Mouse (Mus musculus) MEL (cell line): ENCODE results near the gene 4930402F06Rik.

ENCODE experiments used
- CTCF ChIP-seq, 3 experiments: IDR thresholded peaks in 2 of 3; conservative IDR thresholded peaks in 1 of 3; 2 replicates each; pipeline ENCODE4 v1.5.1; 2011 to 2012; ENCODE audit warnings: low read length in 3 of 3, low read depth in 2 of 3, mild to moderate bottlenecking in 2 of 3, improper control_type of control experiment in 1 of 3, inconsistent platforms in 1 of 3, mixed read lengths in 1 of 3, moderate library complexity in 1 of 3; ENCODE audit not compliant: control insufficient read depth in 1 of 3, insufficient read depth in 1 of 3, poor library complexity in 1 of 3, severe bottlenecking in 1 of 3
- E2F4 ChIP-seq: IDR thresholded peaks from 2 replicates; pipeline ENCODE4 v1.6.1; 2011; ENCODE audit warnings: low read depth, low read length, improper control_type of control experiment, borderline replicate concordance
- EP300 ChIP-seq, 2 experiments: IDR thresholded peaks; 2 replicates each; pipeline ENCODE4 v1.6.1; 2011; ENCODE audit warnings: improper control_type of control experiment in 2 of 2, low read length in 2 of 2, low read depth in 1 of 2, mild to moderate bottlenecking in 1 of 2
- POLR2AphosphoS2 ChIP-seq: IDR thresholded peaks from 2 replicates; pipeline ENCODE4 v1.6.1; 2011; ENCODE audit warnings: low read length, improper control_type of control experiment

DNA sequence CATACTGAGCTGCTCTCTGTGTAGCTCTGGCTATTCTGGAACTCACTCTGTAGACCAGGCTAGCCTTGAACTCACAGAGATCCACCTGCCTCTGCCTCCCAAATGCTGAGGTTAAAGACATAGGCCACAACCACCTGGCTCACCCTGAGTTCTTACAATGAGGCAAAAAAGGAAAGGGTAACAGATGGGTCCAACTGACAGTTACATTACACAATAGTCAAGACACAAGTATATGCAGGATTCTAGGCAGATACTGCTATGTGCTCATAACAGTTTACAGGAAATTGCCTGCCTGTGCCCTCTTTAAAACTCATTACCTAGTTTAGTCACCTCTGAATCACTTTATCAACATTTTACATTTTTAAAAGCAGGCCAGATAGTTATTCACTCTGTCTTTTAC is 63.3 kb downstream of the 4930402F06Rik start:
- TF ChIP-seq POLR2AphosphoS2: no peak
- TF ChIP-seq EP300 (IDR thresholded peaks at IDR 0.05; ENCODE audit: low read depth in 1 of 2, low read length in 2 of 2): no peak
- no peak for TF ChIP-seq CTCF (IDR thresholded peaks at IDR 0.05 in 2 of 3, conservative IDR thresholded peaks at IDR 0.05 in 1 of 3; ENCODE audit: control insufficient read depth in 1 of 3, insufficient read depth in 1 of 3, low read depth in 2 of 3, low read length in 3 of 3, poor library complexity in 1 of 3, severe bottlenecking in 1 of 3)
- no peak for TF ChIP-seq E2F4
